Mouse (Mus musculus): ENCODE results near the gene Nckap5.

DNA sequence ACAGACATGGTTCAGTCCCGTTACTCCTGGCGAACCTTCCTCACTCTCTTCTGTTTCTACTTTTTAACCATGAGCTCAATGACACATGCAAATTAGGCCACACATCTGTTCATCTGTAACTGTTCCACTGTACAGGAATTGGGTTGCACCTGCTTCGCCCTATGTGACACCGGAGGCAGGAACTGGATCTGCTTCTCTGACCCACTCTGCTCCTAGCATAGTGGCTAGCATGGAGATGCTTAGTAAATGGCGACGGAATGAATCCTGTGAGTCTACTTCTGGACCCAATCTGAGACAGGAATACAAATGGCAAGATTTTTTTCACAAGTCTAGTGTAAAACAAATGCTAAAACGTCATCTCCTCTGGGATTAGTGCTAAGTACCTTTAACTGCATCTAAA, 663.1 kb downstream of the Nckap5 start:
- TF ChIP-seq CTCF (IDR thresholded peaks at IDR 0.05; ENCODE audit: insufficient read depth, low read length) (no peak), POLR2A (IDR thresholded peaks at IDR 0.05; ENCODE audit: borderline replicate concordance, extremely low read depth, low read depth, low read length) (no peak)
